Mouse (Mus musculus): Measurements from ENCODE around the gene Adprhl1. TPM values are rescaled to one million over a fixed set of nuclear protein-coding genes. Genes with fewer than 3 reads are reported as not detected.

Adprhl1 gene
- total and polyA plus RNA-seq, 3 experiments: not detected

GRCm38 (mm10) chr8:13190235-13190634 lies 63.7 kb downstream of the Adprhl1 start:
- H3K36me3 ChIP-seq (replicated peaks in 1 of 2; ENCODE audit: control insufficient read depth in 1 of 2, insufficient read depth in 1 of 2, low read length in 1 of 2): no peaks in the 10 kb centered on the region

GRCm38 (mm10) chr8:13188857-13189256 lies 65.1 kb downstream of the Adprhl1 start:
- Histone ChIP-seq H3K9ac (ENCODE audit: insufficient read depth, low read depth) (no peak overlapping the region), H3K4me1 (ENCODE audit: control insufficient read depth in 1 of 2, insufficient read depth in 2 of 2) (no peaks in the 10 kb centered on the region), H3K27me3 (replicated peaks) (peaks cover 92% of the 10 kb centered on the region), H3K4me3 (replicated peaks in 1 of 3; ENCODE audit: low read depth in 2 of 3, low read length in 2 of 3, poor library complexity in 1 of 3) (no peak overlapping the region), H3K79me2 (replicated peaks; ENCODE audit: control insufficient read depth, extremely low read depth, insufficient read depth, poor library complexity, severe bottlenecking) (no peaks in the 10 kb centered on the region), H3K27ac (ENCODE audit: insufficient read depth, low read depth) (no peak overlapping the region), H3K9me3 (replicated peaks; ENCODE audit: low read length) (no peaks in the 10 kb centered on the region), H3K4me2 (ENCODE audit: insufficient read depth, low read depth, poor library complexity, severe bottlenecking) (no peak overlapping the region), H3K36me3 (replicated peaks in 1 of 2; ENCODE audit: control insufficient read depth in 1 of 2, insufficient read depth in 1 of 2, low read length in 1 of 2) (no peaks in the 10 kb centered on the region)
- no peak for DNase-seq (ENCODE audit: extremely low read depth)
- dilution Hi-C loops (cut with MboI; ENCODE audit: extremely low pct_ligation_motif_present, extremely low pct_unique_long_range_greater_than_20kb, low sequenced_read_pairs) (no loop called here), in situ Hi-C loops (cut with MboI; ENCODE audit: low pct_ligation_motif_present, low pct_unique_long_range_greater_than_20kb, low sequenced_read_pairs) (no loop called here)
- TF ChIP-seq KAT2A (IDR thresholded peaks at IDR 0.05; ENCODE audit: insufficient replicate concordance, low read length) (no peak), JUN (IDR thresholded peaks at IDR 0.05; ENCODE audit: insufficient read depth, low read depth, low read length) (no peak), NRF1 (IDR thresholded peaks at IDR 0.05; ENCODE audit: low read depth, low read length) (no peak), MAX (IDR thresholded peaks at IDR 0.05; ENCODE audit: low read length) (no peak), TCF12 (IDR thresholded peaks at IDR 0.05; ENCODE audit: low read depth, low read length) (no peak), POLR2AphosphoS2 (IDR thresholded peaks at IDR 0.05; ENCODE audit: low read depth, low read length) (no peak), ZNF384 (IDR thresholded peaks at IDR 0.05; ENCODE audit: low read depth, low read length) (no peak), POLR2A (IDR thresholded peaks at IDR 0.05; ENCODE audit: low read depth, low read length) (no peak), JUND (conservative IDR thresholded peaks at IDR 0.05; ENCODE audit: low read depth, low read length) (no peak), TBP (conservative IDR thresholded peaks at IDR 0.05; ENCODE audit: low read depth, low read length) (no peak), UBTF (IDR thresholded peaks at IDR 0.05; ENCODE audit: low read depth, low read length) (no peak), MEF2A (IDR thresholded peaks at IDR 0.05; ENCODE audit: borderline replicate concordance, low read depth, low read length) (no peak), CHD2 (IDR thresholded peaks at IDR 0.05; ENCODE audit: low read length) (no peak), SMC3 (IDR thresholded peaks at IDR 0.05; ENCODE audit: low read depth, low read length) (no peak)

More at GRCm38 (mm10) chr8:13190235-13190634, 63.7 kb downstream of the Adprhl1 start:
- no peak overlapping the region for H3K27ac ChIP-seq (ENCODE audit: insufficient read depth, low read depth)
- H3K4me1 ChIP-seq (ENCODE audit: control insufficient read depth in 1 of 2, insufficient read depth in 2 of 2): no peaks in the 10 kb centered on the region
- in situ Hi-C loops (cut with MboI; ENCODE audit: low pct_ligation_motif_present, low pct_unique_long_range_greater_than_20kb, low sequenced_read_pairs): no loop called here
- H3K4me3 ChIP-seq (replicated peaks in 1 of 3; ENCODE audit: low read depth in 2 of 3, low read length in 2 of 3, poor library complexity in 1 of 3): no peak overlapping the region
- no peaks in the 10 kb centered on the region for H3K79me2 ChIP-seq (replicated peaks; ENCODE audit: control insufficient read depth, extremely low read depth, insufficient read depth, poor library complexity, severe bottlenecking)
- no peak overlapping the region for H3K9ac ChIP-seq (ENCODE audit: insufficient read depth, low read depth)
- H3K4me2 ChIP-seq (ENCODE audit: insufficient read depth, low read depth, poor library complexity, severe bottlenecking): no peak overlapping the region
- dilution Hi-C loops (cut with MboI; ENCODE audit: extremely low pct_ligation_motif_present, extremely low pct_unique_long_range_greater_than_20kb, low sequenced_read_pairs): no loop called here
- no peaks in the 10 kb centered on the region for H3K9me3 ChIP-seq (replicated peaks; ENCODE audit: low read length)
- TF ChIP-seq ZMIZ1 (IDR thresholded peaks at IDR 0.05; ENCODE audit: low read depth, low read length) (no peak), TBP (conservative IDR thresholded peaks at IDR 0.05; ENCODE audit: low read depth, low read length) (no peak), TCF12 (IDR thresholded peaks at IDR 0.05; ENCODE audit: low read depth, low read length) (no peak), HCFC1 (IDR thresholded peaks at IDR 0.05; ENCODE audit: low read depth, low read length) (no peak), EP300 (IDR thresholded peaks at IDR 0.05; ENCODE audit: low read length) (no peak), SIN3A (IDR thresholded peaks at IDR 0.05; ENCODE audit: low read length) (no peak), ELF1 (IDR thresholded peaks at IDR 0.05; ENCODE audit: low read depth, low read length) (no peak), CHD1 (IDR thresholded peaks at IDR 0.05; ENCODE audit: low read depth, low read length) (no peak), GABPA (IDR thresholded peaks at IDR 0.05; ENCODE audit: insufficient replicate concordance, low read depth, low read length) (no peak)
- peaks cover 90% of the 10 kb centered on the region for H3K27me3 ChIP-seq (replicated peaks)
- no peak for DNase-seq (ENCODE audit: extremely low read depth)

Data from CH12.LX (cell line).